Mouse (Mus musculus): Measurements from ENCODE around the gene Pcp4. TPM values are rescaled to one million over a fixed set of nuclear protein-coding genes. Genes with fewer than 3 reads are reported as not detected.

Pcp4 gene
- 1.7 and 2.7 TPM in 2 replicates for polyA plus RNA-seq (2014; fragmentation: Nextera tagmentation; extraction: Ambion mirVana)

- H3K4me1 ChIP-seq (ENCODE audit: control insufficient read depth in 2 of 2, insufficient read depth in 2 of 2, low read length in 2 of 2): peaks cover 5 to 10% of the 10 kb centered on the region in 2 experiments
- no peak within 1 kb of the TSS for H3K4me3 ChIP-seq (ENCODE audit: control insufficient read depth in 1 of 2, insufficient read depth in 1 of 2, low read depth in 1 of 2, low read length in 2 of 2)
- no peak within 1 kb of the TSS for H3K4me2 ChIP-seq (ENCODE audit: low read length)
- no peaks in the 10 kb centered on the region for H3K9me3 ChIP-seq (ENCODE audit: control insufficient read depth, low read length)
- no peaks in the 10 kb centered on the region for H3K36me3 ChIP-seq (ENCODE audit: control insufficient read depth, insufficient read depth, low read length)
- no peak within 1 kb of the TSS for H3K9ac ChIP-seq (ENCODE audit: low read length)
- no peak for ATAC-seq (ENCODE audit: insufficient number of reproducible peaks, insufficient read depth, low FRiP score, low read depth)
- 9% methylated on average over 8 of the region's 8 CpGs for WGBS
- no peak within 1 kb of the TSS for H3K27ac ChIP-seq (replicated peaks in 1 of 2; ENCODE audit: control insufficient read depth in 1 of 2, insufficient read depth in 1 of 2, low read depth in 2 of 2, low read length in 2 of 2)
- H3K27me3 ChIP-seq (ENCODE audit: control insufficient read depth, insufficient read depth, low read length): 0 out of 2 replicates have a peak, but pooled peaks cover 3% of the 10 kb centered on the region
Observed at GRCm38 (mm10) chr16:96467445-96467844, at the start of gene Pcp4. TSS of gene Pcp4 (plus strand) at chr16:96467606.

GRCm38 (mm10) chr16:96425044-96425443 is 42.4 kb upstream of the Pcp4 start:
- 75% methylated on average over 2 of the region's 2 CpGs for WGBS

DNA sequence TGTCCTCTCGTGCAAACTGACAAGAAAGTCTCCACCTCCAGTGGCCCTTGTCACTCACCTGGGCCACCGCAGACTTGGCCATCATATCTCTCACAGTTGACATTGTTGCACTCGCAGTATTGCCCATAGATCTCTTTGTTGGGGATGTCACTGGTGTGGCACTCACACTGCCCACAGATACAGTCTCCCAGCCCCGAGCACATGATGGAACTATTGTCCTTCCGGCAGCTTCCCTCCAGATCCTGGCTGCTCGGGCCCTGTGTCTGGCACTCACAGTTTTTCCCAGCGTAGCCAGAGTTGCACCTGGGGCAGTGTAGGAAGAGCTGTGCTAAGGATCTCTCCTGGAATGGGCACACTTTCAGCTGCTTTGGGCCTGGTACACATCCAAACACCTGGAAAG is 40.7 kb upstream of the Pcp4 start:
- 82% methylated on average over 7 of the region's 7 CpGs for WGBS

More at GRCm38 (mm10) chr16:96425044-96425443, 42.4 kb upstream of the Pcp4 start:
- Histone ChIP-seq H3K9me3 (ENCODE audit: control insufficient read depth, low read length) (no peaks in the 10 kb centered on the region), H3K4me2 (ENCODE audit: low read length) (no peak overlapping the region), H3K27ac (replicated peaks in 1 of 2; ENCODE audit: control insufficient read depth in 1 of 2, insufficient read depth in 1 of 2, low read depth in 2 of 2, low read length in 2 of 2) (no peak overlapping the region), H3K4me1 (ENCODE audit: control insufficient read depth in 2 of 2, insufficient read depth in 2 of 2, low read length in 2 of 2) (no peaks in the 10 kb centered on the region), H3K9ac (ENCODE audit: low read length) (no peak overlapping the region), H3K4me3 (ENCODE audit: control insufficient read depth in 1 of 2, insufficient read depth in 1 of 2, low read depth in 1 of 2, low read length in 2 of 2) (no peak overlapping the region), H3K27me3 (ENCODE audit: control insufficient read depth, insufficient read depth, low read length) (no peaks in the 10 kb centered on the region), H3K36me3 (ENCODE audit: control insufficient read depth, insufficient read depth, low read length) (no peaks in the 10 kb centered on the region)
- ATAC-seq (ENCODE audit: insufficient number of reproducible peaks, insufficient read depth, low FRiP score, low read depth): no peak

DNA sequence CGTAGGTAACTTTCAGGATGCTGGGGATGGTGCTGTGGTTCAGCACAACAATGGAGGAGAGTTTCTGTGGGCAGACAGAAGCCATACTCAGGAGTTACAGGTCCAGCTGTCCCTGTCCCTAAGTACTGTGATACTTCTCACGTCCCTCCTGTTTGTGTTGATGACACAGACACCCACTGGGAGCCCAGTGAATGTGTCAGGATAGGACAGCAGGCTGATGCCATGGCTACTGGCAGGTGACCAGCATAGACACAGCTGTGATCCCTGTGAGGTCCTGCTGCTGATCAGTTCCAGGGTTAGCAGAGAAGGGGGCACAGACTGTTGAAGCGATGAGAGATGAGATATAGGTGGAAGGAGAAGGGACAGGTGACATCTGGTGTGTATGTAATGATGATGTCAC is 38.4 kb upstream of the Pcp4 start:
- H3K36me3 ChIP-seq (ENCODE audit: control insufficient read depth, insufficient read depth, low read length): no peaks in the 10 kb centered on the region
- H3K9ac ChIP-seq (ENCODE audit: low read length): no peak overlapping the region
- no peaks in the 10 kb centered on the region for H3K4me1 ChIP-seq (ENCODE audit: control insufficient read depth in 2 of 2, insufficient read depth in 2 of 2, low read length in 2 of 2)
- ATAC-seq (ENCODE audit: insufficient number of reproducible peaks, insufficient read depth, low FRiP score, low read depth): no peak
- 54% methylated on average over 3 of the region's 3 CpGs for WGBS
- no peak overlapping the region for H3K4me2 ChIP-seq (ENCODE audit: low read length)
- no peaks in the 10 kb centered on the region for H3K9me3 ChIP-seq (ENCODE audit: control insufficient read depth, low read length)
- H3K4me3 ChIP-seq (ENCODE audit: control insufficient read depth in 1 of 2, insufficient read depth in 1 of 2, low read depth in 1 of 2, low read length in 2 of 2): no peak overlapping the region
- H3K27me3 ChIP-seq (ENCODE audit: control insufficient read depth, insufficient read depth, low read length): no peaks in the 10 kb centered on the region
- H3K27ac ChIP-seq (replicated peaks in 1 of 2; ENCODE audit: control insufficient read depth in 1 of 2, insufficient read depth in 1 of 2, low read depth in 2 of 2, low read length in 2 of 2): no peak overlapping the region

More for the DNA sequence above, 40.7 kb upstream of the Pcp4 start:
- Histone ChIP-seq H3K4me2 (ENCODE audit: low read length) (no peak overlapping the region), H3K27ac (replicated peaks in 1 of 2; ENCODE audit: control insufficient read depth in 1 of 2, insufficient read depth in 1 of 2, low read depth in 2 of 2, low read length in 2 of 2) (no peak overlapping the region), H3K4me1 (ENCODE audit: control insufficient read depth in 2 of 2, insufficient read depth in 2 of 2, low read length in 2 of 2) (no peaks in the 10 kb centered on the region), H3K36me3 (ENCODE audit: control insufficient read depth, insufficient read depth, low read length) (no peaks in the 10 kb centered on the region), H3K27me3 (ENCODE audit: control insufficient read depth, insufficient read depth, low read length) (no peaks in the 10 kb centered on the region), H3K9me3 (ENCODE audit: control insufficient read depth, low read length) (no peaks in the 10 kb centered on the region), H3K4me3 (ENCODE audit: control insufficient read depth in 1 of 2, insufficient read depth in 1 of 2, low read depth in 1 of 2, low read length in 2 of 2) (no peak overlapping the region), H3K9ac (ENCODE audit: low read length) (no peak overlapping the region)
- ATAC-seq (ENCODE audit: insufficient number of reproducible peaks, insufficient read depth, low FRiP score, low read depth): no peak

DNA sequence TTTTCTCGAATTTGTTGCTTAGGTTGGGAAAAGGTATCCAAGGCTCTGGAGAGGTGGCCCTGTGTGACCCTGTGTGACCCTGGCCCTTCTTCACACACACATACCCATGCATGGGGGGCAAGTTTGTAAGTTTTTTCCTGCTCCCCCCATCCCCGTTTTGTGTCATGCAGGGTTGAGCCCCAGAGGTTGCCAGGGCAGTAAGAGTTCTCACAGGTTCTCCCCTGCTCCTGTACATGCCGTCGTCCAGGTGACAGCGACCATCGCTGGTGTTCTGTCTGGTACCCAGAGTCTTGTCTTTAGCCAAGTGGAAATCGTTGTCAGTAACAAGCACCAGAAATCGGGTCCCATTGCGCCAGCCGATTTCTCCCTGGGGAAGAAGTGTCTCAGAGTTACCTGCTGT is 34.1 kb upstream of the Pcp4 start:
- H3K4me3 ChIP-seq (ENCODE audit: control insufficient read depth in 1 of 2, insufficient read depth in 1 of 2, low read depth in 1 of 2, low read length in 2 of 2): no peak overlapping the region
- H3K4me2 ChIP-seq (ENCODE audit: low read length): no peak overlapping the region
- no peak for ATAC-seq (ENCODE audit: insufficient number of reproducible peaks, insufficient read depth, low FRiP score, low read depth)
- H3K9ac ChIP-seq (ENCODE audit: low read length): no peak overlapping the region
- no peaks in the 10 kb centered on the region for H3K4me1 ChIP-seq (ENCODE audit: control insufficient read depth in 2 of 2, insufficient read depth in 2 of 2, low read length in 2 of 2)
- H3K36me3 ChIP-seq (ENCODE audit: control insufficient read depth, insufficient read depth, low read length): no peaks in the 10 kb centered on the region
- no peaks in the 10 kb centered on the region for H3K9me3 ChIP-seq (ENCODE audit: control insufficient read depth, low read length)
- H3K27me3 ChIP-seq (ENCODE audit: control insufficient read depth, insufficient read depth, low read length): no peaks in the 10 kb centered on the region
- no peak overlapping the region for H3K27ac ChIP-seq (replicated peaks in 1 of 2; ENCODE audit: control insufficient read depth in 1 of 2, insufficient read depth in 1 of 2, low read depth in 2 of 2, low read length in 2 of 2)
- WGBS: 80% methylated on average over 10 of the region's 10 CpGs

DNA sequence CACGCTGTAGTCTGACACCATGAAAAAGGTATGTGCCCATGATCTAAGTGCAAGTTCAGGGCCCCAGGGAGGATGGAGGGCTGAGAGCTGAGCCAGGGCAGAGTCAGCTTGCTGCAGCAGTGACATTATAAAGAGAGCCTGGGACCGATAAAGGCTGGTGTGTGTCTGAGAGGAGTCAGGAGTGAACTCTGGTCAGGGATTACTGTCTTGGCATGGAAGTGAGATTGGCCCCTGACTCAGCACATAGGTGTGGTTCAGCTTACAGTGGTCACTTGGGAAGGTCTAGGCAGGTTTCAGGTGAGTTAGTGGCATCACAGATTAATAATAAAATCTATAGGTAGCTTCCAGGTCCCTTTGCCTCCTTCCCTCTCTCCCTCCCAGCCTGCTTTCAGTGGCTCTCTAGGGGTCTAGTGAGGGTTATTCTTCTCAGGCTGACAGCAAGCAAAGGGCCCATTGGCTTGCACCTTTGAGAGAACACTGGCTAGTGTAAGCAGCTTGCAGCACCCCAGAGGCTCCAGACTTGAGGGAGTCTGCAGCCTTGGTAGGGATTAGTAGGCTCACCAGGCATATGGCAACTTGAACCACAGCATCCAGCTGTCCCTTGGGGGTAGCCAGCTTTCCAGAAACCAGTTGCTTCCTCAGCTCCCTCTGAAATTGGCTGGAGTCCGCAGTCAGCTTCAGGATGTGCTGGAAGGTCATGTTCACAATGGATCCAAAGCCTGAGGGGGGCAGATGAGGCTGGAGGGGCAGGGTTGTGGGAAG is 33.2 kb upstream of the Pcp4 start:
- H3K9me3 ChIP-seq (ENCODE audit: control insufficient read depth, low read length): no peaks in the 10 kb centered on the region
- no peak overlapping the region for H3K4me2 ChIP-seq (ENCODE audit: low read length)
- no peak overlapping the region for H3K4me3 ChIP-seq (ENCODE audit: control insufficient read depth in 1 of 2, insufficient read depth in 1 of 2, low read depth in 1 of 2, low read length in 2 of 2)
- ATAC-seq (ENCODE audit: insufficient number of reproducible peaks, insufficient read depth, low FRiP score, low read depth): no peak
- no peak overlapping the region for H3K9ac ChIP-seq (ENCODE audit: low read length)
- H3K36me3 ChIP-seq (ENCODE audit: control insufficient read depth, insufficient read depth, low read length): no peaks in the 10 kb centered on the region
- H3K27ac ChIP-seq (replicated peaks in 1 of 2; ENCODE audit: control insufficient read depth in 1 of 2, insufficient read depth in 1 of 2, low read depth in 2 of 2, low read length in 2 of 2): no peak overlapping the region
- H3K27me3 ChIP-seq (ENCODE audit: control insufficient read depth, insufficient read depth, low read length): no peaks in the 10 kb centered on the region
- WGBS: 60% methylated on average over 3 of the region's 3 CpGs
- H3K4me1 ChIP-seq (ENCODE audit: control insufficient read depth in 2 of 2, insufficient read depth in 2 of 2, low read length in 2 of 2): no peaks in the 10 kb centered on the region

DNA sequence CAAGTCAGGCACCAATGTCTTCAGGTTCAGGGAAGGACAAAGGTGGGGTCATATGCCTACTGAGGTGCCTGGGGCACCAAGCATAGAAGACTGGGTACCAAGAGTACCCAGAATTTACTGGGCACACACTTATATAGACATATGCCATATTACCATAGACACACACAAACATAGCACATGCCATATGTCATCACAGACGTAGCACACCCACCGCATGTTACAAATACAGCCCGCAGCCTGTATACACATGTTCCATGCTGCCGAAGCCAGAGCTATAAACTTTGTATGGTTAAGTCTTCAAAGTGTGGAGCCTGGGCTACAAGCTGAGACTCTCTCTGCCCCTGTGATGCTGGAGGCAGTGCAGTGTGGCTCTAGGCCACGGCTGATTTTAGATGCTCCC is 28.5 kb upstream of the Pcp4 start:
- Histone ChIP-seq H3K9ac (ENCODE audit: low read length) (no peak overlapping the region), H3K27ac (replicated peaks in 1 of 2; ENCODE audit: control insufficient read depth in 1 of 2, insufficient read depth in 1 of 2, low read depth in 2 of 2, low read length in 2 of 2) (no peak overlapping the region), H3K36me3 (ENCODE audit: control insufficient read depth, insufficient read depth, low read length) (no peaks in the 10 kb centered on the region), H3K9me3 (ENCODE audit: control insufficient read depth, low read length) (no peaks in the 10 kb centered on the region), H3K27me3 (ENCODE audit: control insufficient read depth, insufficient read depth, low read length) (no peaks in the 10 kb centered on the region), H3K4me2 (ENCODE audit: low read length) (no peak overlapping the region), H3K4me3 (ENCODE audit: control insufficient read depth in 1 of 2, insufficient read depth in 1 of 2, low read depth in 1 of 2, low read length in 2 of 2) (no peak overlapping the region), H3K4me1 (ENCODE audit: control insufficient read depth in 2 of 2, insufficient read depth in 2 of 2, low read length in 2 of 2) (no peaks in the 10 kb centered on the region)
- 87% methylated on average over 5 of the region's 5 CpGs for WGBS
- ATAC-seq (ENCODE audit: insufficient number of reproducible peaks, insufficient read depth, low FRiP score, low read depth): no peak

DNA sequence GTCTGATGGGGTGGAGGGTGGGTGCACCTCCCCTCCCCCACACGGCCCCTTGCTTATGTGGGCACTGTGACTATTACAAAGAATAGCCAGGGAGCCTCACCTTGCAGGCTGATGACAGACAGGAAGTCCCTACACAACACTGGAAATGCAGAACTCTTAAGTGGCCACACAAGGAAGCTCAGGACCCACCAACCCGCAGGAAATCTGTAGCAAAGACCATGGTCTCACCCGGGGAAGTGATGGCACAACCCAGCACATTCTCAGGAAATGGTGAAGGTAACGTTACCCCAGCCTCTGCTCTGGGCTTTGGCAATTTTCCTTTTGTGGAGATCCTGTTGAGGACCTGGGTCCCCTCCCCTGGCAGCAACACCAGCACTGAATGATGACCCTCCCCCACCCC is 27.7 kb upstream of the Pcp4 start:
- Histone ChIP-seq H3K9me3 (ENCODE audit: control insufficient read depth, low read length) (no peaks in the 10 kb centered on the region), H3K36me3 (ENCODE audit: control insufficient read depth, insufficient read depth, low read length) (no peaks in the 10 kb centered on the region), H3K4me1 (ENCODE audit: control insufficient read depth in 2 of 2, insufficient read depth in 2 of 2, low read length in 2 of 2) (no peaks in the 10 kb centered on the region), H3K27ac (replicated peaks in 1 of 2; ENCODE audit: control insufficient read depth in 1 of 2, insufficient read depth in 1 of 2, low read depth in 2 of 2, low read length in 2 of 2) (no peak overlapping the region), H3K4me2 (ENCODE audit: low read length) (no peak overlapping the region), H3K9ac (ENCODE audit: low read length) (no peak overlapping the region), H3K27me3 (ENCODE audit: control insufficient read depth, insufficient read depth, low read length) (no peaks in the 10 kb centered on the region), H3K4me3 (ENCODE audit: control insufficient read depth in 1 of 2, insufficient read depth in 1 of 2, low read depth in 1 of 2, low read length in 2 of 2) (no peak overlapping the region)
- no peak for ATAC-seq (ENCODE audit: insufficient number of reproducible peaks, insufficient read depth, low FRiP score, low read depth)
- 52% methylated on average over 4 of the region's 4 CpGs for WGBS

All from heart, embryonic 14.5 days (tissue).